Mouse (Mus musculus) cerebellum, postnatal 14 days (tissue): ENCODE results near the gene Atr.
"Not testable (repeated sequence)": the region's sequence is repeated elsewhere in the genome, so short reads cannot be mapped to it uniquely, and the experiment has no call there.

Experiments
- DNase-seq, 2 experiments: peaks; one replicate each; pipeline ENCODE4 v3.0.0; 2021; ENCODE audit warnings: mixed read lengths in 2 of 2

Gene Atr

DNA sequence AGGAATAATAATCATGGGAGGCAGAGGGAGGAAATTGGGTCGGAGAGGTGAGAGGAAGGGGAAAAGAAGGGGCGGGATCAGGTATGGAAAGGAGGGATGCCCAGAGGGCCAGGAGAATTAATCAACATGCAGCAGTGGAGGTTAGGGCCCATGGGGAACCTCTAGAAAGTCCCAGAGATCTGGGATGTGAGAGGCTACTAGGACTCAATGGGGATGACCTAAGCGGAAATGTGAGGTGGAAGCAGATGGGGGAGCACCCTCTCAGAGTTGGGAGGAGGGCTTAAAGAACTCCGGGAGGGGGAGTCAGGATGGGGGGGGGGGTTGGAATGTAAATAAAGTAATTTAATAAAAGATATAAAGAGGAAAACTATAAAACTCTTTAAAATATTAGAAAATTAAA, 96.3 kb downstream of the Atr start:
- no peak for DNase-seq

DNA sequence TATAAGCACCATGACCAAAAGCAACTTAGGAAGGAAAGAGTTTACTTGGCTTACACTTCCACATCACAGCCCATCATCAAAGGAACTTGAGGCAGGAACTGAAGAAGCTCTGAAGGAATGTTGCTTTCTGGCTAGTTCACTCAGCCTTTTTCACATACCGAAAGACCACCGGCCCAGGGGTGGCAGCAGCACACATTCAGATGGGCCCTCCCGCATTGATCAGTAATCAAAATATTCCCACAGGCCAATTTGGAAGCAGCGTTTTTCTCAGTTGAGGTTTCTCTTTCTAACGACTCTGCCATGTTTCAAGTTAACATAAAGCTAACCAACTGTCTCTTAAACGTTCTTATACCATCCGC, 96.8 kb downstream of the Atr start:
- peak in 1 of 2 experiments; percentile 46 for DNase-seq

DNA sequence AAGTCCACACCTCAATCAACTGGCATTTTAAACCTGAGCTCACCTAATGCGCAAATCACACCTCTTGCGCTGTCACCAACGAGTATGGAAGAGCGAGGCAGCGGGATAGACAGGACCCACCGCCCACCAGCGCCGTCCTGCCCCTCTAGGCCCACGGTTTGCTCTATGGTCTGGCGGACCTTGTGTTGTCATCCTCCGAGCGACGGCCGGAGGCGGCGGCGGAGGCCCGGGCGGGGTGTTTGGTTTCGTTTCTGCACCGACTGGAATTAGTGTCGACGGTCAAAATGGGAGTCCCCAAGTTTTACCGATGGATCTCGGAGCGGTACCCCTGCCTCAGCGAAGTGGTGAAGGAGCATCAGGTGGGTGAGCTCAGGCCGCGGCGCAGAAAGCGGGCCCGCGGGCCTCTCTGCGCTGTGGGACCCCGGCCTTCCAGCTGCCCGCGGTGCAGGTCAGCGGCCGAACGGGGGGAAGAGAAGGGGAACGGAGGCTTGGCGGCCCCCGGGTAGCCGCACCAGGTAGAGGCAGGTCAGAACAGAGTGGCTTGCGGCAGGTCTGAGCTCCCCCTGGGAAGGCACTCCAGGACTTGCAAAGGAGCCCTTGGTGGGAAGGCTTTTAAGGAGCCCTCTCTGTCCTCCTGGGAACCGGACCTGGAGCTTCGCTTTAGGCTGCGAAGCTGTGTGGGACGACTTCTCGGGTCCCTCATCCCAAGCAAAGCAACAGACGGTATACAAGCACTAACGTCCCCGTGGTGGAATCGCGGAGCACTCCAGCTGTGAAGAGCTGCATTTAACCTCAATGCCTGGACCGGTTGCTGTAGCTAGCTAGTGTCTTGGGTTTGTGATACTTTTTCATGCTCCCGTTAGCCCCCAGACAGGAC, 97.4 kb downstream of the Atr start, which contains the start of gene Xrn1:
Gene Xrn1, plus strand, starts transcription at position 176 of the 877 bp plus-strand sequence.
- DNase-seq = peak; percentile 93 to 94

DNA sequence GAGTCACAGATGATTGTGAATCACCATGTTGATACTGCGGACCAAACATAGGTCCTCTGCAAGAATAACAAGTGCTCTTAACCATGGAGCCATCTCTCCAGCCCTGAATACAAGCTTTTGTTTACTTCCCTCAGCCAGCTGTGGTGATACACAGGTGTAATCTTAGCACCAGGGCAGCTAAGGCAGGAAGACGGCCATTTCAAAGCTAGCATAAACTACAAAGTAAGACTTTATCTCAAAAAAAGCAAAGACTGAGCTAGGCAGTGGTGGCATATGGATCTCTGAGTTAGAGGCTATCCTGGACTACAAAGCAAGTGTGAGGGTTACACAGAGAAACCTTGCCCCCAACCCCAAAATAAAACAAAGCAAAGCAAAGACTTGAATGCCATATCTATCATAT, 100.2 kb downstream of the Atr start:
- no peak for DNase-seq

DNA sequence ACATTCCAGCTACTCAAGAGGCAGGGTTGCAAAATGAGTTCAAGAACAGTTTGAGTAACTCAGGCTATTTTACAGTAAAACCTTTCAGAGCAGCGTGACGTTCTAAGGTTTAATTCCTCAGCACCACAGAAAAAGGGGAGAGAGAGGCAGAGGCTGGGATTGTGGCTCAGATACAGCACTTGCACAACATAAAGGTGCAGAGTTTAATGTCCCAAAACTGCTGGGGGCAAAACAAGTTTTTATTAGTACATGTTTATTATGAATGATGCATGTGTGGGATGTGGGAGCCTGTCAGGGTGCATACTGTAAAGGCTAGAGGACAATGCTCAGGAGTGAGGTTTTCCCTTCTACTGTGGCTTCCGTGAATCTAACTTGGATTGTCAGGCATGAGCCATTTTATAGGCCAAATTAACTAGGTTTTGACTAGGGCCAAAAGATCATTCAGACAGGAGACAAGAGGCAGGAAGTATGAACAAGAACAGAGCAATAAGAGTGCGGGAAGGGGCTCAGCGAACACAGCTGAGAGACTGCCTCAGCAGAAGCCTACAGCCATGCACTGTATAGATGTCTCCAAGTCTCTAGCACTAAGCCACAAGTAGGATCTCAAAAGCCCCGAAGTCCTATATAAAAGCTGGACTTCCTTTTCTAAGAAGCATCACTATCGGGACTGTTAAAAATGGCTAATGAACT, 100.8 kb downstream of the Atr start:
- DNase-seq = no peak

DNA sequence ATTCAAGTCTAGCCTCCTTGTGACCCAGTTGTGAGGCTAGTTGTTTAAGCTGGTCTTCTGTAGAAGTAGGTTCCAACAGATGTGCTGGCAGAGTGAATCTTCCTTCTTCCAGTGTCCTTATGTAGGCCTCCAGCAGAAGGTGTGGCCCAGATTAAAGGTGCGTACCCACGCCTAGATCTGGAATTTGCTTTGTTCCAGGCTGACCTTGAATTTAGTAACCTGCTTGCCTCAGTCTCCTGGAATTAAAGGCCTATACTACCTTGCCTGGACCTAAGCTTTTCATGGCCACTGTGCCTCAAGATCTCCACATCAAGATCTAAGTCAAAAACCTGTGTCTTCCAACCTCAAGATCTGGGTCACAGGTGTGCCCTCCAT, 101.3 kb downstream of the Atr start:
- DNase-seq = not testable (repeated sequence)

- no peak for DNase-seq
These were observed 101.8 kb downstream of the Atr start for GRCm38 (mm10) chr9:95959246-95959645.

- DNase-seq = no peak
These were observed 102.5 kb downstream of the Atr start for GRCm38 (mm10) chr9:95959732-95960428.

DNA sequence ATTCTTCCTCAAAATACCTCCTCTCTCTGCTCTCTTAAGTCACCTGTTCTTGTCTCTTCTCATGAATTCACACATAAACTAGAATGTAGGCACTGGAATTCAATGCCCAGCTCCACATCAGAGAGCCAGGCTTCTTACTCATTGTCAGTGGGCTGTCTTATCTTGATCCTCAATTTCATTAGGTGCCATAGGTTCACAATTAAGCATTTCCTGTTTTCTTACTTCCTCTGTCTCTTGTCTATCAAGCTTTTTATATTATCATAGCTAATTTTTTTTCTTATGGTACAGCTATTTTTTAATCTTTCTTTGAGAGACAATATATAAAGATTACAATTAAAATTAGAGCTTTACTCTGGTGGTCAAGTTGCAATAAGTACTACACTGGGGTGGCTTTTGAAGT, 103.7 kb downstream of the Atr start:
- no peak for DNase-seq

DNA sequence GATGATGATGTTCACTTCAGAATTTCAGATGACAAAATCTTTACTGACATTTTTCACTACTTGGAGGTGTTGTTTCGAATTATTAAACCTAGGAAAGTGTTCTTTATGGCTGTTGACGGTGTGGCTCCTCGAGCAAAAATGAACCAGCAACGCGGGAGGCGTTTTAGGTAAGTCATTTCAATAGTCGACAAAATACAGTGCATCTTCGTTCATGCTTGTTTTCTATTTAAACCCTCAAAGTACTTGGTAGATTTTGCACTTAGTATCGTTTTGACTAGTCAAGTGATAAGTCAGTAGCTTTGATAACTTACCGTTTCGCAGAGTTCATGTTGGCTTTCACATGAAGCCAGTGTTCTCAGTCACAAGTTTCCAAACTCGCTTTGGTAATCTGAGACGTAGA, 106.6 kb downstream of the Atr start:
- DNase-seq = no peak

DNA sequence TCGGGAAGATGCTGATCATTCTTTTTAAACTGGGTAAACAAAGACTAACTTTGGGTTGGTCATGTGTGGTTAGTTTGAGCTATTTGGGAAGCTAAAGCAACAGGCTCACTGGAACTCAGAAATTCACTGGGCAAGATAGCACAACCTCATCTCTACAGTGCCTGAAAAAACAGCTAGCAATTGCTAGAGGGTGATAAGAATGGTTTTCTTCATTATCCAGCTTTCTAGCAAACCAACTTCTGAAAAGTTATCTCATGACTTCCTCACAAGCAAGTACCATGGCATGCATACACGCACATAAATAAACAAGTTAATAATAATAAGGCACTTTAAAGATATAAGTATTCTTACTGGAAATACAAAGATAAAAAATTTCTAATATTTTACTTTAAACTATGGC, 120.9 kb downstream of the Atr start:
- no peak for DNase-seq

DNA sequence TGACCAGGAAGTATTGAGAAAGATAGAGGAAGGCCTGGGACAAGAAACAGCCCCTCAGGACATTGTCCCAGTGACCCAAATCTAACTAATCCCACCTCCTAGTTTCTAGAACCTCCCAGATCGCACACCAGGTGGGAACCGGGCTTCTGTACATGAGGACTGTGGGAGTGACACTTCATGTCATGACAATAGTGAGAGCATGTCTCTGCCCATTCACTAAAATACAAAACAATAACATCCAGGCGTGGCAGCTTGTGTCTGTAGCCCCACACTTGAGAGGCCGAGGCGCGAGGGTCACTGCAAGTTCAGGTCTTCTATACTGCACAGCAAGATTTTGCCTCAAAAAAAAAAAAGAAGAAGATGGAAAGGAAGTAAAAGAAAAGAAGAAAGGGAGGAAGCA, 122.5 kb downstream of the Atr start:
- DNase-seq = no peak

DNA sequence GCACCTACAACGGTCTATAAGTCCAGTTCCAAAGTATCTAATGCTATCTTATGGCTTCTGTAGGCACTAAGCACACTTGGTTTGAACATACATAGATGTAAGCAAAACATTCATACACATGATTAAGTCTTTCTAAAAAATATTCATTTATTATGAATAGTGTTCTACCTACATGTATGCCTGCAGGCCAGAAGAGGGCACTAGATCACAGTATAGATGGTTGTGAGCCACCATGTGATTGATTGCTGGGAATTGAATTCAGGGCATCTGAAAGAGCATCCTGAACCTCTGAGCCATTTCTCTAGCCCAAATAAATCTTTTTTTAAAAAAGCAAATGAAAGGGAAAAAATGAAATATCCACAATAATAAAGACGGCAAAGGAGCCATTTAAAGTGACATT, 134.9 kb downstream of the Atr start:
- no peak for DNase-seq
